21 mouse cellular contexts compared by ENCODE assay signal in the genomic region with DNA sequence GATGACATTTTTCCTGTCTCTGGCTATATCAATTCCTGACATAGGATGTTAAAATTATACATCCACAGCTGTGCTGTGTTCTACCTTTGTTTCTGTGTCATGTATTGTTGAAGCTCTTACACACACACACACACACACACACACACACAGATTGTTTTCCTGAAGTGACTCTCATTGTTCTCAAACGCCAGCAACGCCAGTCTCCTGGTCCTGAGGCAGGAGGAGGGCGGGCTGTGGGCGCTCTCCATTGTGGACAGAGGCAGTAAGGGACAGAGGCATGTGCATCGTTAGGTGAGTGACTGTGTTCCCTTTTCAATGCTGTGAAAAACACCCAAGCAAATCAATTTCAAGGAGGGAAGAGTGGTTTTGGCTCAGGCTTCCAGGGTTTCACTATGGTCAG. TPM values are rescaled to one million over a fixed set of nuclear protein-coding genes. Genes with fewer than 3 reads are reported as not detected.
A peak's percentile ranks its signal among the peaks of the same experiment; 100 is the strongest.
DNase-seq lines count a peak whose midpoint lies in the region; ATAC-seq lines count a peak whose summit lies in the region.
"Had no signal": no experiment of that assay in that cellular context is flagged by ENCODE, and none has a peak within 500 bp of the region (broad histone marks: within the 10 kb centered on the region; RNA-seq: fewer than 3 reads in every experiment).

No protein-coding gene starts in this region.

- peaks cover 13% of the 10 kb centered on the region for H3K4me1 ChIP-seq in forebrain, embryonic 10.5 days
- H3K4me1 ChIP-seq in forebrain, embryonic 16.5 days (replicated peaks; ENCODE audit: control insufficient read depth, insufficient read depth, low read length) = peaks cover 9% of the 10 kb centered on the region; the same call in 1 of the 2 replicates
- peaks cover 15% of the 10 kb centered on the region for H3K4me1 ChIP-seq in hindbrain, embryonic 13.5 days (replicated peaks)
- H3K4me1 ChIP-seq in hindbrain, embryonic 14.5 days (replicated peaks; ENCODE audit: control insufficient read depth, insufficient read depth, low read length) = no peaks in the 10 kb centered on the region; the same call in 1 of the 2 replicates
- H3K4me1 ChIP-seq in lung, embryonic 15.5 days = peaks cover 14% of the 10 kb centered on the region
- H3K4me1 ChIP-seq in brown adipose tissue, adult 24 weeks (ENCODE audit: control insufficient read depth, insufficient read depth, insufficient read length, low read length) = peaks cover 9% of the 10 kb centered on the region
- peaks cover 15% of the 10 kb centered on the region for H3K4me1 ChIP-seq in limb, embryonic 10.5 days

- no peak for ATAC-seq in forebrain, embryonic 16.5 days
- ATAC-seq in hindbrain, embryonic 13.5 days (ENCODE audit: low FRiP score) = no peak
- ATAC-seq in hindbrain, embryonic 14.5 days (ENCODE audit: low FRiP score) = no peak
- ATAC-seq in lung, embryonic 15.5 days (ENCODE audit: borderline replicate concordance, extremely low read depth, low FRiP score, low TSS enrichment) = no peak
- ATAC-seq: CD4-positive, CD25-positive, alpha-beta regulatory T cell, adult 4 months; forebrain, embryonic 15.5 days; hindbrain, embryonic 16.5 days had no signal

- no peak overlapping the region for H3K4me2 ChIP-seq in forebrain, embryonic 16.5 days (ENCODE audit: low read length)
- no peak overlapping the region for H3K4me2 ChIP-seq in hindbrain, embryonic 13.5 days
- H3K4me2 ChIP-seq in hindbrain, embryonic 14.5 days (replicated peaks) = no peak overlapping the region
- no peak overlapping the region for H3K4me2 ChIP-seq in lung, embryonic 15.5 days
- H3K4me2 ChIP-seq: embryonic facial prominence, embryonic 15.5 days; forebrain, embryonic 15.5 days; heart, embryonic 12.5 days had no signal

- no peaks in the 10 kb centered on the region for H3K27me3 ChIP-seq in forebrain, embryonic 10.5 days (ENCODE audit: poor library complexity, severe bottlenecking)
- H3K27me3 ChIP-seq in forebrain, embryonic 16.5 days (replicated peaks; ENCODE audit: control insufficient read depth, insufficient read depth, low read length) = no peaks in the 10 kb centered on the region
- H3K27me3 ChIP-seq in hindbrain, embryonic 13.5 days = no peaks in the 10 kb centered on the region
- no peaks in the 10 kb centered on the region for H3K27me3 ChIP-seq in hindbrain, embryonic 14.5 days (ENCODE audit: control insufficient read depth, insufficient read depth, low read length)
- H3K27me3 ChIP-seq in lung, embryonic 15.5 days = no peaks in the 10 kb centered on the region
- no peaks in the 10 kb centered on the region for H3K27me3 ChIP-seq in limb, embryonic 10.5 days (ENCODE audit: low read depth, poor library complexity, severe bottlenecking)
- H3K27me3 ChIP-seq: embryonic facial prominence, embryonic 15.5 days; forebrain, embryonic 15.5 days; heart, embryonic 12.5 days had no signal

- H3K4me3 ChIP-seq in forebrain, embryonic 10.5 days = no peak overlapping the region
- H3K4me3 ChIP-seq in forebrain, embryonic 16.5 days (replicated peaks; ENCODE audit: low read length) = no peak overlapping the region
- no peak overlapping the region for H3K4me3 ChIP-seq in hindbrain, embryonic 13.5 days
- no peak overlapping the region for H3K4me3 ChIP-seq in hindbrain, embryonic 14.5 days (replicated peaks; ENCODE audit: low read length)
- no peak overlapping the region for H3K4me3 ChIP-seq in lung, embryonic 15.5 days
- H3K4me3 ChIP-seq in brown adipose tissue, adult 24 weeks (ENCODE audit: insufficient read depth, low read depth, low read length) = no peak overlapping the region
- H3K4me3 ChIP-seq in limb, embryonic 10.5 days = no peak overlapping the region
- H3K4me3 ChIP-seq: embryonic facial prominence, embryonic 15.5 days; erythroblast, embryonic 14.5 days; forebrain, embryonic 15.5 days; heart, embryonic 12.5 days had no signal

- 66% methylated on average over 5 of the region's 5 CpGs for WGBS in forebrain, embryonic 10.5 days
- 44% methylated on average over 5 of the region's 5 CpGs for WGBS in forebrain, embryonic 16.5 days
- 47% methylated on average over 5 of the region's 5 CpGs for WGBS in hindbrain, embryonic 13.5 days
- WGBS in hindbrain, embryonic 14.5 days = 43% methylated on average over 5 of the region's 5 CpGs
- WGBS in lung, embryonic 15.5 days = 66% methylated on average over 5 of the region's 5 CpGs
- WGBS in limb, embryonic 10.5 days = 81% methylated on average over 5 of the region's 5 CpGs

- no peak overlapping the region for H3K9ac ChIP-seq in forebrain, embryonic 16.5 days (replicated peaks; ENCODE audit: low read depth, low read length)
- no peak overlapping the region for H3K9ac ChIP-seq in hindbrain, embryonic 13.5 days
- H3K9ac ChIP-seq in hindbrain, embryonic 14.5 days = no peak overlapping the region
- H3K9ac ChIP-seq in lung, embryonic 15.5 days = no peak overlapping the region
- H3K9ac ChIP-seq: embryonic facial prominence, embryonic 15.5 days; forebrain, embryonic 15.5 days; heart, embryonic 12.5 days had no signal

- H3K27ac ChIP-seq in forebrain, embryonic 10.5 days = 0 out of 2 replicates have a peak overlapping the region, but pooled peaks have one; percentile 15
- H3K27ac ChIP-seq in forebrain, embryonic 16.5 days (ENCODE audit: low read length) = no peak overlapping the region
- 0 out of 2 replicates have a peak overlapping the region, but pooled peaks have one; percentile 9 for H3K27ac ChIP-seq in hindbrain, embryonic 13.5 days
- H3K27ac ChIP-seq in hindbrain, embryonic 14.5 days = no peak overlapping the region
- peak overlapping the region; percentile 49; the same call in 1 of the 2 replicates for H3K27ac ChIP-seq in lung, embryonic 15.5 days
- H3K27ac ChIP-seq in brown adipose tissue, adult 24 weeks (replicated peaks; ENCODE audit: low read depth, low read length) = peak overlapping the region; percentile 40; the same call in 1 of the 2 replicates
- H3K27ac ChIP-seq in limb, embryonic 10.5 days = no peak overlapping the region
- H3K27ac ChIP-seq: forebrain, embryonic 15.5 days had no signal

- peaks cover 8% of the 10 kb centered on the region for H3K9me3 ChIP-seq in forebrain, embryonic 10.5 days
- no peaks in the 10 kb centered on the region for H3K9me3 ChIP-seq in forebrain, embryonic 16.5 days (ENCODE audit: control insufficient read depth, low read length)
- no peaks in the 10 kb centered on the region for H3K9me3 ChIP-seq in hindbrain, embryonic 13.5 days
- no peaks in the 10 kb centered on the region for H3K9me3 ChIP-seq in hindbrain, embryonic 14.5 days (ENCODE audit: control insufficient read depth, low read length)
- 0 out of 2 replicates have a peak, but pooled peaks cover 3% of the 10 kb centered on the region for H3K9me3 ChIP-seq in lung, embryonic 15.5 days
- H3K9me3 ChIP-seq in limb, embryonic 10.5 days (replicated peaks) = peaks cover 3% of the 10 kb centered on the region; the same call in 1 of the 2 replicates
- H3K9me3 ChIP-seq: embryonic facial prominence, embryonic 15.5 days; forebrain, embryonic 15.5 days had no signal

- H3K36me3 ChIP-seq in forebrain, embryonic 10.5 days (replicated peaks) = peaks cover 8% of the 10 kb centered on the region
- no peaks in the 10 kb centered on the region for H3K36me3 ChIP-seq in forebrain, embryonic 16.5 days (ENCODE audit: control insufficient read depth, insufficient read depth)
- H3K36me3 ChIP-seq in hindbrain, embryonic 13.5 days = peaks cover 32% of the 10 kb centered on the region
- peaks cover 12% of the 10 kb centered on the region for H3K36me3 ChIP-seq in hindbrain, embryonic 14.5 days (replicated peaks; ENCODE audit: control insufficient read depth, insufficient read depth)
- peaks cover 20% of the 10 kb centered on the region; the same call in 1 of the 2 replicates for H3K36me3 ChIP-seq in lung, embryonic 15.5 days
- H3K36me3 ChIP-seq in limb, embryonic 10.5 days = peaks cover 10% of the 10 kb centered on the region

- no peak for DNase-seq in forebrain, embryonic 10.5 days (ENCODE audit: extremely low spot score, low spot score)
- DNase-seq in hindbrain, embryonic 14.5 days (ENCODE audit: low spot score) = no peak
- no peak for DNase-seq in lung, postnatal 25 days (ENCODE audit: low spot score)
- no peak for DNase-seq in limb, embryonic 10.5 days (ENCODE audit: low spot score)
- DNase-seq: adrenal gland, adult 8-10 months; adrenal gland, postnatal 36 days; cerebellum, adult 11 months; cerebellum, adult 8-10 months; cerebellum, postnatal 14 days; embryo, embryonic 11 days; gastrocnemius, postnatal 10 days had no signal

RNA-seq across cellular contexts. Expression of a gene that starts 29.3 kb away (rescaled TPM):
- 0.63 and 0.66 TPM in 2 replicates for polyA plus RNA-seq in forebrain, embryonic 10.5 days (2016; fragmentation: Nextera tagmentation; extraction: Ambion mirVana)
- polyA plus RNA-seq in forebrain, embryonic 16.5 days (2015; fragmentation: Nextera tagmentation; extraction: Ambion mirVana) = 5.6 and 7.4 TPM in 2 replicates
- 2.2 and 2.7 TPM in 2 replicates for polyA plus RNA-seq in hindbrain, embryonic 13.5 days (2015; fragmentation: Nextera tagmentation; extraction: Ambion mirVana)
- polyA plus RNA-seq in hindbrain, embryonic 14.5 days (2014; fragmentation: Nextera tagmentation; extraction: Ambion mirVana) = 3.7 and 3.9 TPM in 2 replicates
- 1.2 and 1.3 TPM in 2 replicates for polyA plus RNA-seq in lung, embryonic 15.5 days (2015; fragmentation: Nextera tagmentation; extraction: Ambion mirVana)
- 0.63 TPM in 1 of 2 replicates, not detected in the other for polyA plus RNA-seq in brown adipose tissue, adult 24 weeks (2012; ENCODE audit: insufficient read depth, insufficient read length, missing spikeins)
- 0.88 and 1.1 TPM in 2 replicates for polyA plus RNA-seq in limb, embryonic 10.5 days (2016; fragmentation: Nextera tagmentation; extraction: Ambion mirVana)
- polyA plus RNA-seq: erythroblast, embryonic 14.5 days had no signal

RNA-seq across cellular contexts. Expression of a gene that starts 48.4 kb away (rescaled TPM):
- 21.5 and 23.6 TPM in 2 replicates for polyA plus RNA-seq in forebrain, embryonic 10.5 days (2016; fragmentation: Nextera tagmentation; extraction: Ambion mirVana)
- polyA plus RNA-seq in forebrain, embryonic 16.5 days (2015; fragmentation: Nextera tagmentation; extraction: Ambion mirVana) = 28.0 and 28.4 TPM in 2 replicates
- 22.9 and 23.7 TPM in 2 replicates for polyA plus RNA-seq in hindbrain, embryonic 13.5 days (2015; fragmentation: Nextera tagmentation; extraction: Ambion mirVana)
- 19.1 and 19.8 TPM in 2 replicates for polyA plus RNA-seq in hindbrain, embryonic 14.5 days (2014; fragmentation: Nextera tagmentation; extraction: Ambion mirVana)
- polyA plus RNA-seq in lung, embryonic 15.5 days (2015; fragmentation: Nextera tagmentation; extraction: Ambion mirVana) = 22.6 and 24.2 TPM in 2 replicates
- 4.8 and 5.1 TPM in 2 replicates for polyA plus RNA-seq in brown adipose tissue, adult 24 weeks (2012; ENCODE audit: insufficient read depth, insufficient read length, missing spikeins)
- 21.8 and 22.2 TPM in 2 replicates for polyA plus RNA-seq in limb, embryonic 10.5 days (2016; fragmentation: Nextera tagmentation; extraction: Ambion mirVana)

RNA-seq across cellular contexts. Expression of a gene that starts 51.0 kb away (rescaled TPM):
- polyA plus RNA-seq in forebrain, embryonic 10.5 days (2016; fragmentation: Nextera tagmentation; extraction: Ambion mirVana) = 24.0 and 30.5 TPM in 2 replicates
- 26.1 and 30.8 TPM in 2 replicates for polyA plus RNA-seq in forebrain, embryonic 16.5 days (2015; fragmentation: Nextera tagmentation; extraction: Ambion mirVana)
- 26.0 and 26.3 TPM in 2 replicates for polyA plus RNA-seq in hindbrain, embryonic 13.5 days (2015; fragmentation: Nextera tagmentation; extraction: Ambion mirVana)
- 20.3 and 22.5 TPM in 2 replicates for polyA plus RNA-seq in hindbrain, embryonic 14.5 days (2014; fragmentation: Nextera tagmentation; extraction: Ambion mirVana)
- 21.9 and 22.3 TPM in 2 replicates for polyA plus RNA-seq in lung, embryonic 15.5 days (2015; fragmentation: Nextera tagmentation; extraction: Ambion mirVana)
- 2.4 and 3.1 TPM in 2 replicates for polyA plus RNA-seq in brown adipose tissue, adult 24 weeks (2012; ENCODE audit: insufficient read depth, insufficient read length, missing spikeins)
- 24.2 and 24.9 TPM in 2 replicates for polyA plus RNA-seq in limb, embryonic 10.5 days (2016; fragmentation: Nextera tagmentation; extraction: Ambion mirVana)

Comparison
In these comparisons a context has a peak if more than half of its experiments do, and no peak if none do; other contexts are left out.
1. H3K27ac ChIP-seq: peak in forebrain, embryonic 10.5 days (single experiment), hindbrain, embryonic 13.5 days (single experiment), lung, embryonic 15.5 days (single experiment) and brown adipose tissue, adult 24 weeks (single experiment); none in forebrain, embryonic 16.5 days (single experiment), hindbrain, embryonic 14.5 days (single experiment) and limb, embryonic 10.5 days (single experiment).